Mouse (Mus musculus): ENCODE measurements around the gene Spast. TPM values are rescaled to one million over a fixed set of nuclear protein-coding genes. Genes with fewer than 3 reads are reported as not detected.

Spast gene
- polyA plus RNA-seq, 1 experiment: 0.20 TPM

- no peak overlapping the region for H3K4me3 ChIP-seq (replicated peaks)
- no peaks in the 10 kb centered on the region for H3K9me3 ChIP-seq (ENCODE audit: control insufficient read depth, low read length)
- H3K36me3 ChIP-seq (ENCODE audit: control insufficient read depth): peaks cover 61% of the 10 kb centered on the region
- no peak for TF ChIP-seq TAL1 (IDR thresholded peaks at IDR 0.05; ENCODE audit: low read length)
- no peak for TF ChIP-seq GATA1 (IDR thresholded peaks at IDR 0.05; ENCODE audit: low read length)
- H3K27me3 ChIP-seq (ENCODE audit: control insufficient read depth): no peaks in the 10 kb centered on the region
- H3K4me1 ChIP-seq (ENCODE audit: control insufficient read depth): peaks cover 2% of the 10 kb centered on the region; the same call in 1 of the 2 replicates
These were observed 70.9 kb downstream of the Spast start for GRCm38 (mm10) chr17:74409722-74410121.

- TF ChIP-seq GATA1 (IDR thresholded peaks at IDR 0.05; ENCODE audit: low read length): no peak
- TF ChIP-seq TAL1 (IDR thresholded peaks at IDR 0.05; ENCODE audit: low read length): no peak
- H3K36me3 ChIP-seq (ENCODE audit: control insufficient read depth): peaks cover 64% of the 10 kb centered on the region
- H3K27me3 ChIP-seq (ENCODE audit: control insufficient read depth): no peaks in the 10 kb centered on the region
- H3K9me3 ChIP-seq (ENCODE audit: control insufficient read depth, low read length): no peaks in the 10 kb centered on the region
- H3K4me1 ChIP-seq (ENCODE audit: control insufficient read depth): peaks cover 2% of the 10 kb centered on the region; the same call in 1 of the 2 replicates
- H3K4me3 ChIP-seq (replicated peaks): no peak overlapping the region
These were observed 74.5 kb downstream of the Spast start for GRCm38 (mm10) chr17:74413324-74413723.

- peaks cover 71% of the 10 kb centered on the region for H3K36me3 ChIP-seq (ENCODE audit: control insufficient read depth)
These were observed 75.9 kb downstream of the Spast start for GRCm38 (mm10) chr17:74414671-74415070.

GRCm38 (mm10) chr17:74416841-74417360 is 78.1 kb downstream of the Spast start:
- no peaks in the 10 kb centered on the region for H3K9me3 ChIP-seq (ENCODE audit: control insufficient read depth, low read length)
- H3K27me3 ChIP-seq (ENCODE audit: control insufficient read depth): no peaks in the 10 kb centered on the region
- H3K36me3 ChIP-seq (ENCODE audit: control insufficient read depth): peaks cover 70% of the 10 kb centered on the region
- peaks cover 2% of the 10 kb centered on the region; the same call in 1 of the 2 replicates for H3K4me1 ChIP-seq (ENCODE audit: control insufficient read depth)
- no peak for TF ChIP-seq TAL1 (IDR thresholded peaks at IDR 0.05; ENCODE audit: low read length)
- TF ChIP-seq GATA1 (IDR thresholded peaks at IDR 0.05; ENCODE audit: low read length): no peak
- no peak overlapping the region for H3K4me3 ChIP-seq (replicated peaks)

More at GRCm38 (mm10) chr17:74414671-74415070, 75.9 kb downstream of the Spast start:
- Histone ChIP-seq H3K27me3 (ENCODE audit: control insufficient read depth) (no peaks in the 10 kb centered on the region), H3K4me1 (ENCODE audit: control insufficient read depth) (peaks cover 2% of the 10 kb centered on the region; the same call in 1 of the 2 replicates), H3K4me3 (replicated peaks) (no peak overlapping the region), H3K9me3 (ENCODE audit: control insufficient read depth, low read length) (no peaks in the 10 kb centered on the region)
- TF ChIP-seq TAL1 (IDR thresholded peaks at IDR 0.05; ENCODE audit: low read length) (no peak), GATA1 (IDR thresholded peaks at IDR 0.05; ENCODE audit: low read length) (no peak)

- TF ChIP-seq GATA1 (IDR thresholded peaks at IDR 0.05; ENCODE audit: low read length) (no peak), TAL1 (IDR thresholded peaks at IDR 0.05; ENCODE audit: low read length) (no peak)
- H3K27me3 ChIP-seq (ENCODE audit: control insufficient read depth): no peaks in the 10 kb centered on the region
- peaks cover 2% of the 10 kb centered on the region; the same call in 1 of the 2 replicates for H3K4me1 ChIP-seq (ENCODE audit: control insufficient read depth)
- H3K9me3 ChIP-seq (ENCODE audit: control insufficient read depth, low read length): no peaks in the 10 kb centered on the region
- peaks cover 68% of the 10 kb centered on the region for H3K36me3 ChIP-seq (ENCODE audit: control insufficient read depth)
- no peak overlapping the region for H3K4me3 ChIP-seq (replicated peaks)
These were observed 79.4 kb downstream of the Spast start for GRCm38 (mm10) chr17:74418171-74418570.

GRCm38 (mm10) chr17:74420656-74421055 is 81.9 kb downstream of the Spast start:
- peaks cover 64% of the 10 kb centered on the region for H3K36me3 ChIP-seq (ENCODE audit: control insufficient read depth)
- no peaks in the 10 kb centered on the region for H3K9me3 ChIP-seq (ENCODE audit: control insufficient read depth, low read length)
- no peaks in the 10 kb centered on the region for H3K27me3 ChIP-seq (ENCODE audit: control insufficient read depth)
- no peaks in the 10 kb centered on the region for H3K4me1 ChIP-seq (ENCODE audit: control insufficient read depth)
- TF ChIP-seq GATA1 (IDR thresholded peaks at IDR 0.05; ENCODE audit: low read length) (no peak), TAL1 (IDR thresholded peaks at IDR 0.05; ENCODE audit: low read length) (no peak)
- no peak overlapping the region for H3K4me3 ChIP-seq (replicated peaks)

GRCm38 (mm10) chr17:74424401-74425005 is 85.7 kb downstream of the Spast start:
- Histone ChIP-seq H3K4me1 (ENCODE audit: control insufficient read depth) (no peaks in the 10 kb centered on the region), H3K9me3 (ENCODE audit: control insufficient read depth, low read length) (no peaks in the 10 kb centered on the region), H3K27me3 (ENCODE audit: control insufficient read depth) (no peaks in the 10 kb centered on the region), H3K4me3 (replicated peaks) (no peak overlapping the region), H3K36me3 (ENCODE audit: control insufficient read depth) (peaks cover 51% of the 10 kb centered on the region)
- TF ChIP-seq TAL1 (IDR thresholded peaks at IDR 0.05; ENCODE audit: low read length) (no peak), GATA1 (IDR thresholded peaks at IDR 0.05; ENCODE audit: low read length) (no peak)

- TF ChIP-seq TAL1 (IDR thresholded peaks at IDR 0.05; ENCODE audit: low read length) (no peak), GATA1 (IDR thresholded peaks at IDR 0.05; ENCODE audit: low read length) (no peak)
- Histone ChIP-seq H3K36me3 (ENCODE audit: control insufficient read depth) (peaks cover 13% of the 10 kb centered on the region), H3K4me3 (replicated peaks) (no peak overlapping the region), H3K4me1 (ENCODE audit: control insufficient read depth) (peaks cover 3% of the 10 kb centered on the region), H3K27me3 (ENCODE audit: control insufficient read depth) (no peaks in the 10 kb centered on the region), H3K9me3 (ENCODE audit: control insufficient read depth, low read length) (no peaks in the 10 kb centered on the region)
These were observed 91.3 kb downstream of the Spast start for GRCm38 (mm10) chr17:74430074-74430473.

GRCm38 (mm10) chr17:74431481-74431880 is 92.7 kb downstream of the Spast start:
- peaks cover 3% of the 10 kb centered on the region for H3K4me1 ChIP-seq (ENCODE audit: control insufficient read depth)
- TF ChIP-seq GATA1 (IDR thresholded peaks at IDR 0.05; ENCODE audit: low read length): no peak
- no peak for TF ChIP-seq TAL1 (IDR thresholded peaks at IDR 0.05; ENCODE audit: low read length)
- H3K27me3 ChIP-seq (ENCODE audit: control insufficient read depth): no peaks in the 10 kb centered on the region
- H3K4me3 ChIP-seq (replicated peaks): no peak overlapping the region
- H3K9me3 ChIP-seq (ENCODE audit: control insufficient read depth, low read length): no peaks in the 10 kb centered on the region
- peaks cover 10% of the 10 kb centered on the region for H3K36me3 ChIP-seq (ENCODE audit: control insufficient read depth)

All from erythroblast, embryonic 14.5 days (primary cell).